Mouse (Mus musculus): Measurements from ENCODE around the gene Tbck.
A peak's percentile ranks its signal among the peaks of the same experiment; 100 is the strongest.

Tbck gene

DNA sequence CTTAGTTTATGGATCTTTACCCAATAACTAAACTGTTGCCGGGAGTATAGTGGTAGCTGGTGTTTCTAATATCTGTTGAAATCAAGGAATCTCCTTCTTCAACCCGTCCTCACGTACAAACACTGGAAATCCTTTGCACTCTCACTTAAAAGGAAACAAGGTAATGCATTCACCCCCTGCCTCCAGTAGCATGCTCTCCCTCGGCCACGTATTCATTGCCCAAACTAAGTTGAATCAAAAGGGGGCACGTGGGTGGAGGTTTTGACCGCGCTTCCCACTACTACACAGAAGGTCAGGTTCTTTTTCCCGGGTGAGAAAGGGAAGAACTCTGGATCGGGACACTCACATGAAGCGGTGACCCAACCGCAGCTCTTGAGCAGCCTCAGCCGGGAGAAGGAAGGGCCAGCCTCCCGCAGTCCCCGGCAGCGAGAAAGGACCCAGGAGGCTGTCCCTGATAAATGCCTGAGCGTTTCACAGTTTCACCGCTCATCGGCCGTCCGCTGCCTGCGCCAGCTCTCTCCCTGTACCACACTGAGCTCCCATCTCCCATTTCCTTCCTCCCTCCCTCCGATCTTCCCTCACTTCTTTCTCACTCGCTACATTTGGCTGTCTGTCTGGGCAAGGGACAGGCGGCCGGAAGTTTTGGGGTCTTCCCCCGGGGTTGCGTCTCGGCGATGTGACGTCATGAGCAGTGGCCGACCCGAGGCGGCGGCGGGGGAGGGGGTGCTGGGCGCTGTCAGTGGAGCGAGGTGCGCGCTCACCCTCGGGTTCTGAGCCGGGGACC is at the start of gene Tbck:
TSS of gene Tbck (plus strand) at position 698 of the 784 bp plus-strand sequence.
- peak; percentile 90 to 93 for DNase-seq (ENCODE audit: low spot score in 2 of 2)

DNA sequence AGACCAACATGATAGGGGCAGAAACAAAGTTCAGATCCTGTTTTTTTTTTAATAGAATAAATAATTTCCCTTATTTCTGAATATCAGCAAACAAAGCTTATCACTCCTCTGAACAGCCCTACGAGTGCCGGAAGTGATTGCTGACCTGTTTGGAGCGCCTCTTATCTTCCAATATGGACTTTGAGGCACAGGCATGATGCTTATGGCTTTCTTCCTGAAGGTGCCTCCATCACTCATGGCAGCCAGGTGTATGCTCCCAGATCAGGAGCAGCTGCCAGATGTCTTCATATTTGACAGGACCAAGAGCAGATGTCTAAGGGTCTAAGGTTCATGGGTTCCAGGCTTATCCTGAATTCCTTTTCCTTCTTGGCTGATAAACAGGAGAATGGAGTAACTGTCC is 46.9 kb upstream of the Tbck start:
- DNase-seq (ENCODE audit: low spot score in 2 of 2) = no peak

DNA sequence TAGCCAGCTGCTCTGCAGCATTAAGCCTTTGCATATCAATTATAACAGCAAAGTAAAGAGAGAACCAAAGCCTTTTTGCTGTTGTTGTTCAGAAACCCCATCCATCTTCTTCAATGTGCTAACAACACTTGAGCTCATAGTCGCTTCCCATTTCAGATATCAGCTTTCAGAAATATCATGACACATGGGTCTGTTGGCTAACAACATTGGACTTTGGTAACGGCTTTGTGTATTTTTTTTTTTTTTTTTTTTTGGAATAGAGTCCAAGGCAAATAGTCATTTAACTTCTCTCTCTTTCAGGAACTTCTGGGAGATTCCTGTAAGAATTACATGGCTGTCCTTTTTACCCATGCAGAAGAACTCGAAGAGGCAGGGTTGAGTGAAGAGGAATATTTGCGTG is 39.9 kb upstream of the Tbck start:
- DNase-seq (ENCODE audit: low spot score in 2 of 2) = no peak

DNA sequence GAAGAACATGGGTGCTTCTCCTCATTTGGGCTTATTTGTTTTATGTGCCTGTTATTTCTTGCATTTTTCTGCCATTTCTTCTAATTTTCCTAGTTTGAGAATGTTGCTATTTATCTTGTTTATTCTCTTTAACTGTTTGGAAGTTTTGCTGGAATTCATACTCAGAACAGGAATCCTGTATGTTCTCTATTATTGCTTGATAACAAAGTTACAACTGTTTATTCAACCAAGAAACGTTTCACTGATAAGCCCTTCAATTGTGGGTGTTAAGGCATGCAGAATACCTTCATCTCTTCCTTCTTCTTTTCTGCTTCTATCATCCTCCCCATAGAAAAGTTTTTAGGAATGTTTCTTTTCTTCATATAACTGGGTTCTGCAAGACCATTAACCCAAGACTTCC is 37.1 kb upstream of the Tbck start:
- no peak for DNase-seq (ENCODE audit: low spot score in 2 of 2)

DNA sequence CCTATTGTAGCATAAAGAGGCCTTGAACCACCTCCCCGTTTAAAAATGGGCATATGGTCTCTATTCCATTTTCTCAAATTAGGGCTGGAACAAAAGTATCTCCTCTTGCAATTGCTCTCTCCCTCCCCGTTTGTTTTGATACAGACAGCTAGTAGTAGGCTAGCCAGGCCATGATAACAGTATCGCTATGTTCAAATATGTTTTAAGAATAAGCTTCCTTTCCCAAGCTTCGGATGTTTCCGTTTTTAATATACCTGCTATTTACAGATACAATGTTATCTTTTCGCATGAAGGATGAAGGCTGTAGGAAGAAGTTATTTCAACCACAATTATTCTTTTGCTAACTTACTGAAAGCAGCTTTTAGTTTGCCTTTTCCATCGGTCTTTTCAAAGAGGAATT is 34.6 kb upstream of the Tbck start:
- no peak for DNase-seq (ENCODE audit: low spot score in 2 of 2)

DNA sequence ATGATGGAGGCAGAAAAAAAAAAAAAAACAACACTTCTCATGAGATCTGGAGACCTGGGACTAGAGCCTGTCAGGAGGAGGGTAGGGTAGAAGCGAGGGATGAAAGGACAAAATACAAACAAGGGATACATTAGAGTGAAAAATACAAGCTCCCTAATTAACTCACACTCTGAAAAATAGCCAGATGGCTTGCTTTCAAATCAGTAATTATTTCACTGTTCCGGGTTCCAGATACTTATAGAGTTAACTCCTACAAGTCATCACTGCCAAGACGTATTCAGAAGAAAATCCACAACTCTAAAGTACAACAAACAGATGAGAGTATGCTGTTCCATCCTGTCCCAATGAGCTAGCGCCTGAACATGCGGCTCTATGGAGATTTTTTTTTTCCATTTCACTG is 33.8 kb upstream of the Tbck start:
- no peak for DNase-seq (ENCODE audit: low spot score in 2 of 2)

DNA sequence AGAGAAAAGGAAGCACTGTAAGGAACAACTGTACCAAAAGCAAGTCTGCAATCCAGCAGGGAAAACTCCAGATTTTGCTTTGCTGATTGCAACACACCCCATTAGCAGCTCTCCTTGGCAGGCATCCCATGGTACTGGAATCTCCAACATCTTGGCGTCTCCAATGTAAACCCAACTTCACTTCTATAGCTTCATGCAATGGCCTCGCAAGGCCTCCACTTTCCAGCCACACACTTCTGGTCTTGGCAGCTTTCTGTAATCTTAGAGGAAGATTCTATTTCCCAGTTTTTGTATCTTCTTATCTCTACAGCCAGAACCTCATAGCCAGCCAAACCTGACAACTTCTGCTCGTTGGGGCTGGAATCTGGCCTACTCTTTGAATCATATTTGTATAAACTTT is 32.2 kb upstream of the Tbck start:
- no peak for DNase-seq (ENCODE audit: low spot score in 2 of 2)

DNA sequence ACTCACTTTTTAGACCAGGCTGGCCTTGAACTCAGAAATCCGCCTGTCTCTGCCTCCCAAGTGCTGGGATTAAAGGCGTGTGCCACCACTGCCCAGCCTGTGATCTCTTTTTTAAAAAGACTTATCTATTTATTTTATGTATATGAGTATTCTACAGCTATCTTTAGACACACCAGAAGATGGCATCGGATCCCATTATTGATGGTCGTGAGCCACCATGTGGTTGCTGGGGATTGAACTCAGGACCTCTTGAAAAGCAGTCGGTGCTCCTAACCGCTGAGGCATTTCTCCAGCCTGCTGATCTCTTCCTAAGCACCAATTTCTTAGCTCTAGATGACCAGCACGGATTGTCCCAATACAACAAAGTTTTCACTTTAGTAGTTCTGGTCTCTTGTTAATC is 30.0 kb upstream of the Tbck start:
- DNase-seq (ENCODE audit: low spot score in 2 of 2) = no peak

DNA sequence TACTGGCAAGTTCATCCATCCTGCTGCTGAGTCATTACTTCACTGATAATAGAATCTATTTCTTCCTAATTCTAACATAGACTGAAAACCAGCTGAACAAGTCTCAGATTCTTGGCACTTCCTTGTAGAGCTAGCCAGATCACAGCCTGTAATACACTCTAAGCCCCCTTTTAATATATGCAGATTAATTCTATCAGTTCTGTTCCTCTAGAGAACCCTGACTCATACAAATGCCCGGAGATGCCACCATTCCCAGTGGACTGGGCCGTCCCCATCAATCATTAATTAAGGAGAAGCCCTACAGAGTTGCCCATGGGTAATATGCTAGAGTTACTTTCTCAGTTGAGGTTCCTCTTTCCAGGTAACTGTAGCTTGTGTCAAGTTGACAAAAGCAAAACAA is 28.0 kb upstream of the Tbck start:
- DNase-seq (ENCODE audit: low spot score in 2 of 2) = no peak

DNA sequence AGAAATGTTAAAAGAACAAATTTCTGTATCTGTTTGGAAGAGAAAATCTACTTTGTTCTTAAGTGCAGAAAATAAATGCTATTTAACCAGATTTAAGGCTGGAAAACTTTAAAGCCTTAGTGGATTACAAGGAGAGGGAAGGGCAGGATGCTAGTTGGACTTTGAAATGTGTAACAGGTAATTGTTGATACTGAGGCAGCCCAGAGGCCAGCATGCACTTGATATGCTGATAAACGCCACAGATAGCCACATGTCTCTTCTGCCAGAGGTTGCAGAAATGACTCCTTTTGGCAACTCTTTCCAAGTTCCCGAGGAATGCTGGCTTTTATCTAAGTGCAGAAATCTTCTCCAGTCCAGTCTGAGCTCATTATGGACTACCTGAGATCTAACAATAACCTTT is 6.5 kb upstream of the Tbck start:
- no peak for DNase-seq (ENCODE audit: low spot score in 2 of 2)

DNA sequence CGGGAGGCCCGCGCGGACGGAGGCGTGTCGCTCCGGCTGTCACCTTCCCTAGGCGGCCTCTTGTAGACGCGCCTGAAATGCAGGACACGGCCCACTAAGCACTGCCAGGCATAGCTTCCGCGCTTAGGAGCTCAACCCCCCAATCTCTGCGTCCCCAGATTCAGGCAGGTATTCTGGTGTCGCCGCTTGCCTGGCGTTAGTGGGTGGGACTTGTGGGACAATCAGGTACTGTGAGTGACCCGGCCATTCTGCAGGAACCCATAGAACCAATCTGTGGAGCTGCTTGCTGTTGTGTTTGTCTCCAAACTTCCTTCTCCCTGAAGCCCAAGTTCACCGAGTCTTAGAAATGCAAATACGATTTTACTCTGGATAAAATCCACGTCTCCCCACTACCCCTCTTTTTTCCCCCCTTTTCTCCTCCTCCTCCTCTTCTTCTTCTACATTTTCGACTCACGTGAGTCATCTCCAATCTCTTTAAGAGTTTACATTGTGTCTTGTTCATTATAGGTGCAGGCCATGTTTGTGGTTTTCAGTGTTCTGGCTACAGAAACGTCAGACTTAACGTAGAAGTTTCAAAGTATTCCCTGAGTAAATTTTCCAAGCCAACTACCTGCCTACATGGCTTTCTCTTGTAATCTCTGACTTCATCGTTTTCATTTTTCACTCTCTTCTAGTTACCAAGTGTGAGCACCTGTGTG is 436 bp downstream of the Tbck start, which contains the start of gene Aimp1:
TSS of gene Aimp1 (minus strand) at position 140 of the 698 bp plus-strand sequence.
- DNase-seq (ENCODE audit: low spot score in 2 of 2) = no peak

DNA sequence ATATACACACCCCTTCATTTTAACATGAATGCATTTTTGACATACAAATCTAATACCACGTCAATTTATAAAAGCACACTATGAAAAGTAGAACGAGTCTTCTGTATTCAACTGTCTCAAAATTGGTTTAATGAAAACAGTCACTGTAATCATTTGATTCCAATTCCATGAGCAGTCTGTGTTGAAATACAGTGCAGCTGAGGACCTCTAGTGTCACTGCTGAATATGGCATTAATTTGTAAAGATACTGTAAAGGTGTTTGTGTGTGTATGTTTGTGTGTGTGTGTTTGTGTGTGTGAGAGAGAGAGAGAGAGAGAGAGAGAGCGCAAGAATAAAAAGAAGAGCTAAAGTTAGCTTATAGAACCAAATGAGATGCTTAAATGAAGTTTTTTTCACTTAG is 17.4 kb downstream of the Tbck start:
- DNase-seq (ENCODE audit: low spot score in 2 of 2) = no peak

DNA sequence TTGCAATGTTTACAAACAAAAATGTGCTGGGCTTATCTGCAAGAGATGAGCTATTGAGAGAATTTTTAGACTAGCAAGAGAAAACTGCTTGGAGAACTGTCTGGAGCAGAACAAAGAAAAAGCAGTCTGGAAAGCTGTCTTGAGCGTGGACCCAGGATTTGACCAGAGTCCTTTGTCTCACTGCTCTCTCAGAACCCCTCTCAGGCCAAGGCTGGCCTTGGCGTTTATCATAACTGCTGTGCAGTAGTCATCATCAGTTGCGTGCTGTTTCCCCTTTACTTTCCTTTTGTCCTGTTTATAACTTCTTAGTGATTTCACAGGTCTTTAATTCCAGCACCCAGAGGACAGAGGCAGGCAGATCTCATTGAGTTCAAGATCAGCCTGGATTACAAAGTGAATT is 20.3 kb downstream of the Tbck start:
- no peak for DNase-seq (ENCODE audit: low spot score in 2 of 2)

DNA sequence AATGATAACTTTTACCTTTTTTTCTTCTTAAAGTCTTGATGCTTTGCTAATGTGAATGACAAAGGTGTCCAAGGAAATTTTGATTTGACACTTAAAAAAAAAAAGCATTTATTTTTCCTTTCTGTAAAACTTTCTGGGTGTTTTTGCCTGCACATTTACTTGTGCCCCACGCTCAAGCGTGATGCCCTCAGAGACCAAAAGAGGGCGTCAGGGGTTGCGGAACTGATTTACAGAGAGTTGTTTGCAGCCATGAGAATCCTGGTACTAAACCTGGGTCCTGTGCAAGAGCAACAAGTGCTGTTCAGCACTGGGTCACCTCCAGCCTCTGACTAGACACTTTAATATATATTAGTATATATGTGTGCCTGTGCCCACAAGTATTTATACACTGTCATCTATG is 23.0 kb downstream of the Tbck start:
- DNase-seq (ENCODE audit: low spot score in 2 of 2) = no peak

DNA sequence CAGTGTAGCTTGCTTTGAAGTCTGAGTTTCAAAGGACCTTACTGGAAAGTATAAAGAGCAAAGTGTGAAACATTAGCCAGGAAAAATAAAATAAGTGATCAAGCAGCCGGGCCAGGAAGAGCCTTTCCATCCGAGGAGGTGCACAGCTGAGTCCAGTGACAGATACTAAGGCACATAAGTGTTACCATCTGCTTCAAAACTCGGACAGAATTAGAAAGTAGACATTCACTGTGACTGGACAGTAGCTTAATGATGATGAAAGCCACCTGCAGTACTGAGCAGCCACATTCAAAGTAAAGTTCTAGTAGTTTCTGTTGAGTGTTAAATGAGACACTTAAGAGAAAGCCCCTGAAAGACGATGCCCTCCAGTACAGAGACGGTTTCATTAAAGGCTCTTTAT is 30.0 kb downstream of the Tbck start:
- DNase-seq (ENCODE audit: low spot score in 2 of 2) = no peak

DNA sequence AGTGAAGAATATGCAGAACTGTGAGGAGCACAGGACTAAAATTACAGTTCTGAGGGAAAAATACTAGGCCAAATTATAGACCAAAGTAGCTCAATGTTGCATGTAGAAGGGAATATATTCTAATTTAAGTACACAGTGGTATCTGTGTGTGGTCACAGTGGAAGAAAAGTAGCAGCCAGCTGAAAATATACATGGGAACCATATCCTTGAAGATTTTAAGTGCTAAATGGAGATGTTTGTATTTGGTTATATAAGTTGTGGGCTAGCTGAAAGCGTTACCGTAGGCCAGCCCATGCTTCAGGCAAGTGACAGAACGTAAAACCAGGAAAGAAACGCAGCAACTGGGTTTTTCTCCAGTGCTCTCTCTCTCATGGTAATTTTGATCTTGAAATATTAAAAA is 33.4 kb downstream of the Tbck start:
- no peak for DNase-seq (ENCODE audit: low spot score in 2 of 2)

DNA sequence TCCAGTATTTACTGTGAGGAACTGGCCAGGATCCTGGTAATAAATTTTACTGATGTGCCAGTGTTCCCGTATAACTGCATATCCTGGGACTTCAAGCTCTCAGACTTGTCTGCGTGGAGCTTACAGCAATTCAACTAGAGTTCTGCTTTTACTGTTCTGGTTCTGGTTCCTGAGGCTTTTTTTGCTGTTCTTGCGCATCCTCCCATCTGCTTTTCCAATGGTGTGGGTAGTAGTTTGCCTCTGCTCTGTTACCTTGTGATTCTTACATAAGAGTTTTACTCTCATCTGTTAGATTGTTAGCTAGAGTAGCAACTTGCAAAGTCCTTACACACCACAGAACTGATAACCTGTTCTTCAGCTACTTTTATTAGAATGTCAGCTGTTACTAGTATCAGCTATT is 40.4 kb downstream of the Tbck start:
- DNase-seq (ENCODE audit: low spot score in 2 of 2) = no peak

DNA sequence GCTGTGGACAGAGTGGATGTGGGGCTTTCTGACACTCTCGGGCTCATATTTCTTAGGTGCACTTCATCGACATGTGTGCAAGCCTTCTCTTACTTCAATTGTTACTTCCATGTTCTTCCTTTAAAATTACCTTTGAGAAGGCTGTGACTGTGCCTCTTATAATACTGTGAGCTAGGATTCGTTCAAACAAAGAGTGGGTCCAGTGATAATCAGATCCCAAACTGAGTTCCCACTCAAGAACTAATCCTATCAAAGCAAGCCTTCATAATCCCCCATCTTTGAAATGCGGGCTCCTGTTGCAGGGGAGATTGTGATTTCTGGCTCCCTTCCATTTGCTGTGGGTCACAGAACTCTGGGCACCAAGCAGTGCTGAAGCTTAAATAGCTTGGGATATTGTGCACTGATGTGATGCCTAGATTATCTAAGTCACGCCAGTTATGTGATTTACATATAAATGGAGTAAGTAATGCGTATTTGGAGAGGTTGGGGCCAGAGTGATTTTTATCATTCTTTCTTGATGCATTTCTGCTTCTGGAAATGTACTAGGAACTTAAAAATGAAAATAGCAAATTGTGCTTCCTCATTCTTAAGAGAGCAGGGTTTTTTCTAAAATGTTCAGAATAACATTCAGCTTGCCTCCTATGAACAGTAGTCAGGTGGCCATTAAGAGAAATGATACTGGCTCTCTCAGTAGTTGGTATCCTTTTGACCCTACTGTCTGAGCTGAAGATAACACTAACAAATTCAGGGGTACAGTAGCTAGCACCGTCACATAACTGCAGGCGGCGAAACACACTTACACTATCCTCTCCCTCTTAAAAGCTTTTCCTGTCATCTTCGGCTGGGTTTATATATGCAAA is 60.6 kb downstream of the Tbck start:
- DNase-seq (ENCODE audit: low spot score in 2 of 2) = no peak

DNA sequence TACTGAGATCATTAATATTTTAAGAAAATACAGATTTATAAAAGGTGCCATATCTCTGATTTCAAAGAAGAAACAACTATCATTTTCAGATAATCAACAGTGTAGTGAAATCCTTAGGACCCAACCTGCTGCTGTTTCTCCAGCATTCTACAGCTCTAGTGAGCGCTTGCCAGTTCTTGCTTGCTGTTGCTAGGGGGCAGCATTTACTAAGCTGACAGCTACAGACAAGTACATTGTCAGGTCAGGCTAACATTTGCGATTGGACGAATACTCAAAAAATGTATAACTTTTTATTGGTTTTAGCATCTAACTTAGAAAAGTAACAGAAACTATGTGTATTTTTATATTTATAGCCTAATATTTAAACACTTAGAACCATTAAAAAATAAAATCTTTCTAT is 63.1 kb downstream of the Tbck start:
- peak; percentile 29 to 36 for DNase-seq (ENCODE audit: low spot score in 2 of 2)

DNA sequence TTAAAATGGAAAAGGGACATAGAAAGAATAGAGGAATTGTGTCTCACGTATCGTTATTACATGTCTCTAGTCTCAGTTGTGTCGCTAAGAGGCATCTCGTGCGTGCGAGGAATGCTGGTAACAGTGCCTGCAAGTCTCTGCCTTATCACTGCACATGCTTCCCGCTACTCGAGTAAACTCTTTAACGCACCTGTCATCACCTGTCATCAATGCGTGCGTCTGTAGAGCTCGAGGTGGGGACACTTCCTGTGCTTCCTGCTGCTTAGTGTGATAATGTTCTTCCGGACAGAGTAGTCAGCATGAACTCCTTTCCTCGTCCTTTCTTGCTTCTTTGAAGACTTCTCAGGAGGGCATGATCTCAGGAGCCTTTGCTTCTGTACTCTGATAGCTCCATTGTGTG is 63.8 kb downstream of the Tbck start:
- no peak for DNase-seq (ENCODE audit: low spot score in 2 of 2)

DNA sequence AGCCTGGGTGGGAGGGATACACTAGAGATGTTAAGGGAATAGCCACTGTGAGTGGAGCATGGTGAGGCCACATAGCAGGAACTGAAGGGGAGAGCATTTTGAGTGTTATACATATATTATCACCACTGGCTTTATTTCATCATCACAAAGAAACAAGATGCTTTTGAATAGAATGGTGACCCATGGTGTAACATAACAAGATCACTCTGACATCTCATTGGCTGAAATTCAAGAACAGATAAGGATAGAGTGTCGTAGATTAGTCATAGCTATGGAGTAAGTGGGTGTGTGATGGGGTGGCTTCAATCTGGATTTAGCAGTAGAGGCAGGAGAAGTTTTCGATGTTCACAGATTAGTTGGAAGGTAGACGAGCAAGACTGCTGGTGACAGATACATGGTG is 64.8 kb downstream of the Tbck start:
- no peak for DNase-seq (ENCODE audit: low spot score in 2 of 2)

DNA sequence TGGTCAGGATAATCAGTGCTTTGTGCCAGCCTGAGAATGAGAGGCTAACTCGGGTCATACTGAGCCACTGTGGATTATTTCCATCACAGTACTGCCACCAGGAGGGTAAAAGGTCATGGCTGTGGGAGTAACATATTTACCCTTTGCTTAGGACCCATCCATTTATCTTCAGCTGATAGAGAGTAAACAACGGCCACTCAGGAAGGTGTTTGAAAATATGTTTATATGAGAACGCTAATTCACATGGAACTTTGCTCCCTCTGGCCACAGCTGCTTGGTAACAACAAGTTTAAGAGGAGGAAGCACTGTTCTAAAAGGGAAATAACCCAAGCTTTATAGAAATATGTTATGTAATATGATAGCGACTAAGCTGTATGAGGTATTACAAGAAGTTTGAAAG is 68.8 kb downstream of the Tbck start:
- no peak for DNase-seq (ENCODE audit: low spot score in 2 of 2)

DNA sequence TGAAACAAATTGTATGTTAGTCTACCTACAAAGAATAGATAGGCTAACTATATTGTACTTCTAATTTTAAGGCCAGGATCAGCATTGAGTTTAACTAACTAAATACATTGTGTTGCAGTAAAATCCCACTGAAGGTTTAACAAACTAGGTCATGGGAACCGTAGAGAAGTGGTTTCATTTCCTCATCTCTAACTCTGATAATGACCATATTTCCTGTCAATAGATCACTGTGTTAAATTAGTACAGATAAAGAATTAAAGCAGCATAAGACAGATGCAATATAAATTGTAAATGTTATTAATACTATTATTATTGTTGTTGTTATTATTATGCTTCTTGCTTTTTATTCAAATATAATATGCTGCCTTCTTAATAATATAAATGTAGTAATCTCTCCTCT is 72.3 kb downstream of the Tbck start:
- no peak for DNase-seq (ENCODE audit: low spot score in 2 of 2)

Data from frontal cortex, postnatal 14 days (tissue).